Mouse (Mus musculus): ENCODE results near the gene Dgkz. TPM values are rescaled to one million over a fixed set of nuclear protein-coding genes. Genes with fewer than 3 reads are reported as not detected.

Gene Dgkz
- polyA plus RNA-seq, 1 experiment from 2014 or later, result 43.8 TPM

DNA sequence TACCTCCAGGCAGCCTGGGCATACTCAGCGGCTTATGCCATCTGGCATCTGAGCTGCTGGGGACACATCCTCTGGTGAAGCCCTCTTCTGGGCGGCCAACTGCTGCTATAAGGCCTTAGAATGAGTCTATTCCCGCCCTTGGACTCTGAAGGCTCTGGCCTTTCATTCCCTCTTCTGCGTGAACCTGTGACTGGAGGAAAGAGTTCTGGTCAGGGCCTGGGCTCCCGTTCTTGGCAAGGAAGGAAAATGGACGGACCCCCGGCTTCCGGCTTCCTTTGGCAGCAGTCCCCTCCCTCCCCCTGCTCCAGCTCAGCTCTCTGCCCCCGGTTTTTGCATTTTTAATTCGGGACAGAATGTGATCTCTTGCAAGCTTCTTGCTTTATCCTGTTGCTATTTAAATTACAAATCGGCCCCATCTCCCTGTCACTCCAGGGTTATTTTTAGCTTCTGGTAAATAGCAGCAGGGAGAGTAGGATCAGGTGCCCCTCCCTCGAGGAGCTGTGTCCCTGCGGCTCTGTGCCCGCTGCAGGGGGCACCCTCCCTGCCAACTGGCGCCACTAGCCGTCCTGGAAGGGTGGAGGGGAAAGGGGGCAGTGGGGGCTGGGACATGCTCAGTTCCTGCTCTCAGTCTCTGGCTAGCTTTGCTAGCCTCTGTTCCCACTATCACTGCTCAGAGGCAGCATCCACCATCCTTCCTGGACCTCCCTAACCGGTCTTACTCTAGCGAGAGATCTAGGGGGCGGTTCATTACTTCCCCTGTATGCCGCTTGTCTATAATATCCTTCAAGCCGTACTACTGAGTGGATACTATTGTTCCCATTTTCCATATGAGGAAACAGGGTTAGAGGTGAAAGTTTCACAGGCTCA, 4.2 kb downstream of the Dgkz start:
- peak overlapping the region; percentile 49 for H3K9ac ChIP-seq
- peak overlapping the region; percentile 55 for H3K4me2 ChIP-seq
- no peak overlapping the region for H3K4me3 ChIP-seq
- 11% methylated on average over 21 of the region's 21 CpGs for WGBS
- no peaks in the 10 kb centered on the region for H3K9me3 ChIP-seq (replicated peaks)
- H3K27me3 ChIP-seq (replicated peaks), result peaks cover 23% of the 10 kb centered on the region
- H3K27ac ChIP-seq (ENCODE audit: poor library complexity, severe bottlenecking), result peak overlapping the region; percentile 84
- no peaks in the 10 kb centered on the region for H3K36me3 ChIP-seq
- peak; percentile 43 for ATAC-seq (ENCODE audit: insufficient number of reproducible peaks, low FRiP score)
- peaks cover 44% of the 10 kb centered on the region for H3K4me1 ChIP-seq (replicated peaks)

DNA sequence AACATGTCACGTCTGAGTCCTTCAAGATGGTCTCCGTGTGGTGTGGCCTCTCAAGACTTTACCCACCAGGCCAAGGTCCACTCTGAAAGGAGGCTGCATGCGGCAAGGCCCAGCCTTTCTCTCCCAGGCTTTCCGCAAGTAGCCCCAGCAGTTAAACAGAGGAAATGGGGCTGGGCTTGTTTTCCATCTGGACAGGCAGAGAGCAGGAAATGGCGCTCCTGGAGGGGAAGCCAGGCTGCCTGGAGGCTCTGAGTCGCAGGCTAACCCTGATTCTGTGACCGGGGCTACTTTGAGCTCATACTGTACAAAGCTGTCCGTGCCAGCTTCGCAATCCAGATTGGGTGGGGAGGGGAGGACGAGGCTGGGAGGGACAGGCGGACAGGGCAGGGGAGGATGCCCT, 7.7 kb downstream of the Dgkz start:
- no peaks in the 10 kb centered on the region for H3K9me3 ChIP-seq (replicated peaks)
- WGBS, result 53% methylated on average over 11 of the region's 11 CpGs
- no peak overlapping the region for H3K4me3 ChIP-seq
- H3K4me2 ChIP-seq, result no peak overlapping the region
- no peaks in the 10 kb centered on the region for H3K27me3 ChIP-seq (replicated peaks)
- H3K9ac ChIP-seq, result no peak overlapping the region
- H3K36me3 ChIP-seq, result no peaks in the 10 kb centered on the region
- H3K4me1 ChIP-seq (replicated peaks), result peaks cover 52% of the 10 kb centered on the region
- no peak for ATAC-seq (ENCODE audit: insufficient number of reproducible peaks, low FRiP score)
- H3K27ac ChIP-seq (ENCODE audit: poor library complexity, severe bottlenecking), result peak overlapping the region; percentile 71

- Histone ChIP-seq H3K9me3 (replicated peaks) (no peaks in the 10 kb centered on the region), H3K4me2 (no peak overlapping the region), H3K4me1 (replicated peaks) (peaks cover 56% of the 10 kb centered on the region), H3K36me3 (no peaks in the 10 kb centered on the region), H3K27me3 (replicated peaks) (no peaks in the 10 kb centered on the region), H3K27ac (ENCODE audit: poor library complexity, severe bottlenecking) (no peak overlapping the region), H3K4me3 (no peak overlapping the region), H3K9ac (no peak overlapping the region)
- 86% methylated on average over 5 of the region's 5 CpGs for WGBS
- no peak for ATAC-seq (ENCODE audit: insufficient number of reproducible peaks, low FRiP score)
These were observed 9.3 kb downstream of the Dgkz start for GRCm38 (mm10) chr2:91966367-91966766.

GRCm38 (mm10) chr2:91965417-91965816, 10.2 kb downstream of the Dgkz start:
- 9% methylated on average over 20 of the region's 20 CpGs for WGBS
- Histone ChIP-seq H3K36me3 (no peaks in the 10 kb centered on the region), H3K9ac (peak overlapping the region; percentile 60), H3K4me1 (replicated peaks) (peaks cover 56% of the 10 kb centered on the region), H3K27me3 (replicated peaks) (no peaks in the 10 kb centered on the region), H3K27ac (ENCODE audit: poor library complexity, severe bottlenecking) (peak overlapping the region; percentile 79), H3K9me3 (replicated peaks) (no peaks in the 10 kb centered on the region), H3K4me2 (peak overlapping the region; percentile 96), H3K4me3 (peak overlapping the region; percentile 89)
- 0 out of 2 replicates have a peak, but pooled peaks have one; percentile 10 for ATAC-seq (ENCODE audit: insufficient number of reproducible peaks, low FRiP score)

GRCm38 (mm10) chr2:91964610-91965204, 11.0 kb downstream of the Dgkz start:
- Histone ChIP-seq H3K9me3 (replicated peaks) (no peaks in the 10 kb centered on the region), H3K4me3 (peak overlapping the region; percentile 89), H3K4me1 (replicated peaks) (peaks cover 63% of the 10 kb centered on the region), H3K27me3 (replicated peaks) (no peaks in the 10 kb centered on the region), H3K36me3 (0 out of 2 replicates have a peak, but pooled peaks cover 3% of the 10 kb centered on the region), H3K9ac (peak overlapping the region; percentile 60), H3K27ac (ENCODE audit: poor library complexity, severe bottlenecking) (peak overlapping the region; percentile 79), H3K4me2 (peak overlapping the region; percentile 96)
- WGBS, result 41% methylated on average over 3 of the region's 3 CpGs
- ATAC-seq (ENCODE audit: insufficient number of reproducible peaks, low FRiP score), result no peak

DNA sequence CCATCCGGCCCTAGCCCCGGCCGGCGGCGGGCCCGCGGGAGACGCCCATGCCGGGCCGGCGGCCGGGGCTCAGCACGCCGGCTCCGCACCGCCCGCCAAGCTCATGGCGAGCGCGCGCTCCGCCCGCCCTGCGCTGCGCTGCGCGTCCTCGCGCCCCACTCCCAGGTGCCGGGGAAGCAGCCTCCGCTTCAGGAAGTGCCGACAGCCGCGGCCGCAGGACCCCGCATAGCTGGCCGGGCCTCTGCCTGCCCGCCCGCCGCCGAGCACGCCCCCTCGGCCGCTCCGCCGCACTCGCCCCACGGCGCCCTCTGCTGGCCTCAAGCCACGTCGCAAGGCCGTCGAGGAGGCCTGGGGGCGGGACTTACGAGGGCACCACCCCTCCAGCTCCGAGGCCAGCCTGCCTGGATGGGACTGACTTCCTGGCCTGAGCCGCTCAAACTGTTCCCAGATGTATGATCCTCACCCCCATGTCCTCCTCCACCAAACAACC, 12.2 kb downstream of the Dgkz start:
- Histone ChIP-seq H3K9ac (peak overlapping the region; percentile 94), H3K27me3 (replicated peaks) (no peaks in the 10 kb centered on the region), H3K4me1 (replicated peaks) (peaks cover 75% of the 10 kb centered on the region), H3K4me3 (peak overlapping the region; percentile 89), H3K4me2 (peak overlapping the region; percentile 96), H3K27ac (ENCODE audit: poor library complexity, severe bottlenecking) (peak overlapping the region; percentile 80), H3K9me3 (replicated peaks) (no peaks in the 10 kb centered on the region), H3K36me3 (0 out of 2 replicates have a peak, but pooled peaks cover 3% of the 10 kb centered on the region)
- 2% methylated on average over 57 of the region's 57 CpGs for WGBS
- peak; percentile 92 for ATAC-seq (ENCODE audit: insufficient number of reproducible peaks, low FRiP score)

GRCm38 (mm10) chr2:91962864-91963401, 12.7 kb downstream of the Dgkz start:
- Histone ChIP-seq H3K36me3 (0 out of 2 replicates have a peak, but pooled peaks cover 3% of the 10 kb centered on the region), H3K4me1 (replicated peaks) (peaks cover 74% of the 10 kb centered on the region), H3K27ac (ENCODE audit: poor library complexity, severe bottlenecking) (peak overlapping the region; percentile 80), H3K9ac (peak overlapping the region; percentile 94), H3K27me3 (replicated peaks) (no peaks in the 10 kb centered on the region), H3K4me2 (peak overlapping the region; percentile 96), H3K9me3 (replicated peaks) (no peaks in the 10 kb centered on the region), H3K4me3 (peak overlapping the region; percentile 89)
- under 1% methylated on average over 39 of the region's 39 CpGs for WGBS
- peak; percentile 23 for ATAC-seq (ENCODE audit: insufficient number of reproducible peaks, low FRiP score)

- no peak for ATAC-seq (ENCODE audit: insufficient number of reproducible peaks, low FRiP score)
- peak overlapping the region; percentile 96 for H3K4me2 ChIP-seq
- H3K27ac ChIP-seq (ENCODE audit: poor library complexity, severe bottlenecking), result peak overlapping the region; percentile 6; the same call in 1 of the 2 replicates
- WGBS, result 45% methylated on average over 4 of the region's 4 CpGs
- H3K36me3 ChIP-seq, result 0 out of 2 replicates have a peak, but pooled peaks cover 3% of the 10 kb centered on the region
- no peaks in the 10 kb centered on the region for H3K27me3 ChIP-seq (replicated peaks)
- H3K4me1 ChIP-seq (replicated peaks), result peaks cover 82% of the 10 kb centered on the region
- H3K9me3 ChIP-seq (replicated peaks), result no peaks in the 10 kb centered on the region
- peak overlapping the region; percentile 94 for H3K9ac ChIP-seq
- H3K4me3 ChIP-seq, result peak overlapping the region; percentile 89
These were observed 13.5 kb downstream of the Dgkz start for GRCm38 (mm10) chr2:91961901-91962761.

DNA sequence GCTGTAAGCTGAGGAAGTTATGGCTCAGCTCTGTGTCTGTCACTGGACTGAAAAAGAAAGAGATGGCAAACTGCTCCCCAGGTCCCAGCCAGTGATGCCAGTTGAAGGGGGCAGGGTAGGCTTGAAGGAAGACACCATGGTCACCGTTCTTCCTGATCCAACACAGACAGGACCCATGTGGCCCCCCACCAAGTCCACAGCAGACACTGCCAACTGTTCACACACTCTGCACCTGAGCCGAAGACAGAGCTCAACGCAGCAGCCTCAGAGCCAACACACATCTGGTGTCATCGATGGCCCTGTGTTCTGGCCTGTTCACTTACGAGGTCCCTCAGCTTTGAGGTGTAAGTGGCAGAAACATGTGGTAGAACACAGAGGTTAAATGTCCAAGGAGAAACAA, 15.2 kb downstream of the Dgkz start:
- Histone ChIP-seq H3K36me3 (0 out of 2 replicates have a peak, but pooled peaks cover 3% of the 10 kb centered on the region), H3K27ac (ENCODE audit: poor library complexity, severe bottlenecking) (no peak overlapping the region), H3K4me2 (no peak overlapping the region), H3K4me3 (no peak overlapping the region), H3K27me3 (replicated peaks) (no peaks in the 10 kb centered on the region), H3K9ac (0 out of 2 replicates have a peak overlapping the region, but pooled peaks have one; percentile 41), H3K4me1 (replicated peaks) (peaks cover 88% of the 10 kb centered on the region), H3K9me3 (replicated peaks) (no peaks in the 10 kb centered on the region)
- WGBS, result 89% methylated on average over 5 of the region's 5 CpGs
- no peak for ATAC-seq (ENCODE audit: insufficient number of reproducible peaks, low FRiP score)

Data from heart, embryonic 12.5 days (tissue).